Mouse (Mus musculus): ENCODE data around the gene Mus81.

- TF ChIP-seq POLR2A (IDR thresholded peaks at IDR 0.05; ENCODE audit: insufficient read depth, low read depth, low read length) (no peak), CTCF (IDR thresholded peaks at IDR 0.05) (no peak)
Observed at GRCm38 (mm10) chr19:5530138-5530524, 41.9 kb upstream of the Mus81 start.
